Mouse (Mus musculus): Measurements from ENCODE around the gene Osm. TPM values are rescaled to one million over a fixed set of nuclear protein-coding genes. Genes with fewer than 3 reads are reported as not detected.

Gene Osm
- total RNA-seq, 2 experiments from 2014 or later = 5.3 to 5.6 TPM

GRCm38 (mm10) chr11:4235052-4235655, 1.1 kb upstream of the Osm start:
- ATAC-seq (replicated peaks; ENCODE audit: low FRiP score, low TSS enrichment, poor library complexity, severe bottlenecking) = no peak

GRCm38 (mm10) chr11:4236546-4237067, 387 bp downstream of the Osm start:
- ATAC-seq (replicated peaks; ENCODE audit: low FRiP score, low TSS enrichment, poor library complexity, severe bottlenecking) = peak; percentile 29

- ATAC-seq (replicated peaks; ENCODE audit: low FRiP score, low TSS enrichment, poor library complexity, severe bottlenecking) = peak; percentile 38
These were observed 1.2 kb downstream of the Osm start for GRCm38 (mm10) chr11:4237389-4237912.

- ATAC-seq (replicated peaks; ENCODE audit: low FRiP score, low TSS enrichment, poor library complexity, severe bottlenecking) = no peak
These were observed 1.9 kb downstream of the Osm start for GRCm38 (mm10) chr11:4238167-4238566.

- no peak for ATAC-seq (replicated peaks; ENCODE audit: low FRiP score, low TSS enrichment, poor library complexity, severe bottlenecking)
These were observed 3.5 kb downstream of the Osm start for GRCm38 (mm10) chr11:4239691-4240090.

GRCm38 (mm10) chr11:4240151-4240550, 3.9 kb downstream of the Osm start:
- ATAC-seq (replicated peaks; ENCODE audit: low FRiP score, low TSS enrichment, poor library complexity, severe bottlenecking) = no peak

GRCm38 (mm10) chr11:4241180-4241579, 5.0 kb downstream of the Osm start:
- no peak for ATAC-seq (replicated peaks; ENCODE audit: low FRiP score, low TSS enrichment, poor library complexity, severe bottlenecking)

- no peak for ATAC-seq (replicated peaks; ENCODE audit: low FRiP score, low TSS enrichment, poor library complexity, severe bottlenecking)
These were observed 9.9 kb downstream of the Osm start for GRCm38 (mm10) chr11:4246126-4246525.

GRCm38 (mm10) chr11:4246623-4247022, 10.4 kb downstream of the Osm start:
- ATAC-seq (replicated peaks; ENCODE audit: low FRiP score, low TSS enrichment, poor library complexity, severe bottlenecking) = no peak

GRCm38 (mm10) chr11:4247201-4247959, 11.2 kb downstream of the Osm start:
- ATAC-seq (replicated peaks; ENCODE audit: low FRiP score, low TSS enrichment, poor library complexity, severe bottlenecking) = no peak

GRCm38 (mm10) chr11:4249151-4249550, 12.9 kb downstream of the Osm start:
- no peak for ATAC-seq (replicated peaks; ENCODE audit: low FRiP score, low TSS enrichment, poor library complexity, severe bottlenecking)

- ATAC-seq (replicated peaks; ENCODE audit: low FRiP score, low TSS enrichment, poor library complexity, severe bottlenecking) = no peak
These were observed 14.1 kb downstream of the Osm start for GRCm38 (mm10) chr11:4250290-4250689.

GRCm38 (mm10) chr11:4251376-4251775, 15.2 kb downstream of the Osm start:
- ATAC-seq (replicated peaks; ENCODE audit: low FRiP score, low TSS enrichment, poor library complexity, severe bottlenecking) = 0 out of 2 replicates have a peak, but pooled peaks have one; percentile 46

GRCm38 (mm10) chr11:4252886-4253285, 16.7 kb downstream of the Osm start:
- no peak for ATAC-seq (replicated peaks; ENCODE audit: low FRiP score, low TSS enrichment, poor library complexity, severe bottlenecking)

GRCm38 (mm10) chr11:4256846-4257607, 20.8 kb downstream of the Osm start, which contains the start of gene Lif:
Gene Lif (plus strand): TSS chr11:4257557.
- no peak for ATAC-seq (replicated peaks; ENCODE audit: low FRiP score, low TSS enrichment, poor library complexity, severe bottlenecking)

GRCm38 (mm10) chr11:4257756-4258155, 21.5 kb downstream of the Osm start:
- ATAC-seq (replicated peaks; ENCODE audit: low FRiP score, low TSS enrichment, poor library complexity, severe bottlenecking) = no peak

GRCm38 (mm10) chr11:4258657-4259082, 22.4 kb downstream of the Osm start:
- peak; percentile 73 for ATAC-seq (replicated peaks; ENCODE audit: low FRiP score, low TSS enrichment, poor library complexity, severe bottlenecking)

GRCm38 (mm10) chr11:4260463-4261187, 24.4 kb downstream of the Osm start:
- no peak for ATAC-seq (replicated peaks; ENCODE audit: low FRiP score, low TSS enrichment, poor library complexity, severe bottlenecking)

GRCm38 (mm10) chr11:4261188-4261494, 24.9 kb downstream of the Osm start:
- peak; percentile 53; the same call in 1 of the 2 replicates for ATAC-seq (replicated peaks; ENCODE audit: low FRiP score, low TSS enrichment, poor library complexity, severe bottlenecking)

Measured in megakaryocyte-erythroid progenitor cell, adult 5-6 weeks (primary cell).